Mouse (Mus musculus) neural tube, embryonic 13.5 days (tissue): ENCODE measurements around the gene Tjp3. TPM values are rescaled to one million over a fixed set of nuclear protein-coding genes. Genes with fewer than 3 reads are reported as not detected.

Experiments
- ATAC-seq: fragments of 200-750 bp; cut with Nextera tagmentation; 2 replicates; pipeline ENCODE4 v1.8.0; 2017; ENCODE audit warnings: low read depth, mild to moderate bottlenecking, moderate TSS enrichment, moderate library complexity
- H3K27ac ChIP-seq: fragments of 300-500 bp; sonication (generic); replicated peaks from 2 replicates; pipeline ENCODE4 v1.5.1; 2015; ENCODE audit warnings: moderate library complexity, mild to moderate bottlenecking, inconsistent platforms
- H3K27me3 ChIP-seq: fragments of 300-500 bp; sonication (generic); 2 replicates; pipeline ENCODE4 v1.6.1; 2015; ENCODE audit warnings: mild to moderate bottlenecking, inconsistent platforms
- H3K36me3 ChIP-seq: fragments of 300-500 bp; sonication (generic); 2 replicates; pipeline ENCODE4 v1.6.1; 2015; ENCODE audit warnings: mild to moderate bottlenecking, inconsistent platforms
- H3K4me1 ChIP-seq: fragments of 300-500 bp; sonication (generic); replicated peaks from 2 replicates; pipeline ENCODE4 v1.6.1; 2015; ENCODE audit warnings: inconsistent platforms
- H3K4me2 ChIP-seq: fragments of 300-500 bp; sonication (generic); 2 replicates; pipeline ENCODE4 v1.6.1; 2015; ENCODE audit warnings: inconsistent platforms, mild to moderate bottlenecking, moderate library complexity
- H3K4me3 ChIP-seq: fragments of 300-500 bp; sonication (generic); 2 replicates; pipeline ENCODE4 v1.5.1; 2015; ENCODE audit warnings: mild to moderate bottlenecking, inconsistent platforms
- H3K9ac ChIP-seq: fragments of 300-500 bp; sonication (generic); 2 replicates; pipeline ENCODE4 v1.6.1; 2015; ENCODE audit warnings: moderate library complexity, mild to moderate bottlenecking, inconsistent platforms
- H3K9me3 ChIP-seq: fragments of 300-500 bp; sonication (generic); 2 replicates; pipeline ENCODE4 v1.6.1; 2016; ENCODE audit warnings: inconsistent platforms
- WGBS: fragments of 180-500 bp; shearing (Covaris S2); methylation state at CpG from one replicate; pipeline ENCODE4 v1.1.7; 2015; 5-methylcytosine and 5-hydroxymethylcytosine counted together
- polyA plus RNA-seq: library from polyadenylated mRNA; unstranded; fragments of >200 nt; fragmentation: Nextera tagmentation; extraction: Ambion mirVana; gene quantifications from 2 replicates; pipeline ENCODE4 v1.2.1, GENCODE M21; 2015

The Tjp3 gene
- polyA plus RNA-seq, 1 experiment from 2014 or later, result 2.3 TPM

- Histone ChIP-seq H3K36me3 (peaks cover 53% of the 10 kb centered on the region), H3K9ac (no peak overlapping the region), H3K9me3 (no peaks in the 10 kb centered on the region), H3K27ac (peak overlapping the region; percentile 28; the same call in 1 of the 2 replicates), H3K4me2 (no peak overlapping the region), H3K27me3 (peaks cover 5% of the 10 kb centered on the region), H3K4me3 (no peak overlapping the region), H3K4me1 (peaks cover 29% of the 10 kb centered on the region)
- no peak for ATAC-seq
- WGBS, result 83% methylated on average over 6 of the region's 6 CpGs
Measured at GRCm38 (mm10) chr10:81326858-81327257, 35.5 kb upstream of the Tjp3 start.

GRCm38 (mm10) chr10:81325781-81326180, 34.4 kb upstream of the Tjp3 start:
- H3K9ac ChIP-seq, result no peak overlapping the region
- H3K27me3 ChIP-seq, result no peaks in the 10 kb centered on the region; the same call in 1 of the 2 replicates
- ATAC-seq, result no peak
- no peak overlapping the region for H3K4me2 ChIP-seq
- H3K4me1 ChIP-seq, result peaks cover 34% of the 10 kb centered on the region
- no peak overlapping the region for H3K4me3 ChIP-seq
- H3K27ac ChIP-seq, result no peak overlapping the region
- WGBS, result 93% methylated on average over 18 of the region's 18 CpGs
- H3K36me3 ChIP-seq, result peaks cover 53% of the 10 kb centered on the region
- H3K9me3 ChIP-seq, result no peaks in the 10 kb centered on the region

- ATAC-seq, result no peak
- Histone ChIP-seq H3K9me3 (no peaks in the 10 kb centered on the region), H3K27ac (no peak overlapping the region), H3K4me1 (peaks cover 31% of the 10 kb centered on the region), H3K27me3 (no peaks in the 10 kb centered on the region; the same call in 1 of the 2 replicates), H3K4me2 (no peak overlapping the region), H3K9ac (no peak overlapping the region), H3K4me3 (no peak overlapping the region), H3K36me3 (peaks cover 53% of the 10 kb centered on the region)
- 95% methylated on average over 21 of the region's 21 CpGs for WGBS
Measured at GRCm38 (mm10) chr10:81325176-81325575, 33.8 kb upstream of the Tjp3 start.

- peaks cover 53% of the 10 kb centered on the region for H3K36me3 ChIP-seq
- H3K4me1 ChIP-seq, result peaks cover 31% of the 10 kb centered on the region
- no peak overlapping the region for H3K4me3 ChIP-seq
- ATAC-seq, result no peak
- 95% methylated on average over 18 of the region's 18 CpGs for WGBS
- H3K4me2 ChIP-seq, result no peak overlapping the region
- H3K27me3 ChIP-seq, result no peaks in the 10 kb centered on the region
- no peaks in the 10 kb centered on the region for H3K9me3 ChIP-seq
- no peak overlapping the region for H3K27ac ChIP-seq
- no peak overlapping the region for H3K9ac ChIP-seq
Measured at GRCm38 (mm10) chr10:81323791-81324530, 32.6 kb upstream of the Tjp3 start.

- WGBS, result 95% methylated on average over 23 of the region's 23 CpGs
- H3K4me3 ChIP-seq, result no peak overlapping the region
- H3K27me3 ChIP-seq, result no peaks in the 10 kb centered on the region
- no peak overlapping the region for H3K4me2 ChIP-seq
- peaks cover 60% of the 10 kb centered on the region for H3K36me3 ChIP-seq
- no peak overlapping the region for H3K9ac ChIP-seq
- peaks cover 32% of the 10 kb centered on the region for H3K4me1 ChIP-seq
- no peak for ATAC-seq
- H3K27ac ChIP-seq, result no peak overlapping the region
- no peaks in the 10 kb centered on the region for H3K9me3 ChIP-seq
Measured at GRCm38 (mm10) chr10:81323141-81323775, 31.9 kb upstream of the Tjp3 start.

- no peak for ATAC-seq
- Histone ChIP-seq H3K27me3 (no peaks in the 10 kb centered on the region), H3K9me3 (no peaks in the 10 kb centered on the region), H3K4me2 (peak overlapping the region; percentile 87), H3K36me3 (peaks cover 68% of the 10 kb centered on the region), H3K4me1 (peaks cover 29% of the 10 kb centered on the region), H3K4me3 (peak overlapping the region; percentile 90), H3K9ac (no peak overlapping the region), H3K27ac (no peak overlapping the region)
- WGBS, result 95% methylated on average over 27 of the region's 27 CpGs
Measured at GRCm38 (mm10) chr10:81322444-81322843, 31.1 kb upstream of the Tjp3 start.

- Histone ChIP-seq H3K36me3 (peaks cover 66% of the 10 kb centered on the region), H3K27me3 (no peaks in the 10 kb centered on the region), H3K4me1 (peaks cover 36% of the 10 kb centered on the region), H3K4me3 (peak overlapping the region; percentile 90), H3K4me2 (peak overlapping the region; percentile 87), H3K9me3 (no peaks in the 10 kb centered on the region), H3K27ac (peak overlapping the region; percentile 89), H3K9ac (peak overlapping the region; percentile 88)
- peak; percentile 4 for ATAC-seq
- 3% methylated on average over 20 of the region's 20 CpGs for WGBS
Measured at GRCm38 (mm10) chr10:81321436-81321835, 30.1 kb upstream of the Tjp3 start.

- Histone ChIP-seq H3K36me3 (peaks cover 66% of the 10 kb centered on the region), H3K27ac (peak within 1 kb of the TSS; percentile 89), H3K9ac (peak within 1 kb of the TSS; percentile 88), H3K4me1 (peaks cover 37% of the 10 kb centered on the region), H3K4me3 (peak within 1 kb of the TSS; percentile 90), H3K4me2 (peak within 1 kb of the TSS; percentile 87), H3K9me3 (no peaks in the 10 kb centered on the region), H3K27me3 (no peaks in the 10 kb centered on the region)
- ATAC-seq, result peak; percentile 94
- under 1% methylated on average over 68 of the region's 68 CpGs for WGBS
Measured at GRCm38 (mm10) chr10:81320550-81321347, 29.4 kb upstream of the Tjp3 start, which contains the start of gene Cactin. Gene Cactin (plus strand): TSS chr10:81321103.

GRCm38 (mm10) chr10:81319741-81320549, 28.6 kb upstream of the Tjp3 start:
- peak overlapping the region; percentile 90 for H3K4me3 ChIP-seq
- H3K4me2 ChIP-seq, result peak overlapping the region; percentile 87
- peaks cover 66% of the 10 kb centered on the region for H3K36me3 ChIP-seq
- H3K4me1 ChIP-seq, result peaks cover 37% of the 10 kb centered on the region
- H3K27ac ChIP-seq, result peak overlapping the region; percentile 89
- under 1% methylated on average over 38 of the region's 38 CpGs for WGBS
- no peaks in the 10 kb centered on the region for H3K27me3 ChIP-seq
- H3K9ac ChIP-seq, result peak overlapping the region; percentile 53
- H3K9me3 ChIP-seq, result no peaks in the 10 kb centered on the region
- ATAC-seq, result peak; percentile 44

GRCm38 (mm10) chr10:81319330-81319699, 27.9 kb upstream of the Tjp3 start:
- 33% methylated on average over 8 of the region's 8 CpGs for WGBS
- Histone ChIP-seq H3K27ac (peak overlapping the region; percentile 89), H3K4me2 (peak overlapping the region; percentile 87), H3K27me3 (no peaks in the 10 kb centered on the region), H3K9ac (peak overlapping the region; percentile 53), H3K4me1 (peaks cover 37% of the 10 kb centered on the region), H3K9me3 (no peaks in the 10 kb centered on the region), H3K36me3 (peaks cover 66% of the 10 kb centered on the region), H3K4me3 (peak overlapping the region; percentile 90)
- ATAC-seq, result no peak

- H3K27ac ChIP-seq, result 0 out of 2 replicates have a peak overlapping the region, but pooled peaks have one; percentile 89
- peak overlapping the region; percentile 87; the same call in 1 of the 2 replicates for H3K4me2 ChIP-seq
- H3K4me1 ChIP-seq, result peaks cover 37% of the 10 kb centered on the region
- H3K27me3 ChIP-seq, result no peaks in the 10 kb centered on the region
- no peak for ATAC-seq
- peaks cover 66% of the 10 kb centered on the region for H3K36me3 ChIP-seq
- H3K4me3 ChIP-seq, result peak overlapping the region; percentile 90; the same call in 1 of the 2 replicates
- 88% methylated on average over 13 of the region's 13 CpGs for WGBS
- no peaks in the 10 kb centered on the region for H3K9me3 ChIP-seq
- peak overlapping the region; percentile 53 for H3K9ac ChIP-seq
Measured at GRCm38 (mm10) chr10:81318589-81319329, 27.4 kb upstream of the Tjp3 start.
